Mouse (Mus musculus): ENCODE measurements around the gene Oas1e. TPM values are rescaled to one million over a fixed set of nuclear protein-coding genes. Genes with fewer than 3 reads are reported as not detected.
"Not testable (repeated sequence)": the region's sequence is repeated elsewhere in the genome, so short reads cannot be mapped to it uniquely, and the experiment has no call there.

Oas1e gene
- total RNA-seq (2021) = not detected
- long read RNA-seq, experiment 1 = 0 reads
- long read RNA-seq, experiment 2 = 0 reads

DNA sequence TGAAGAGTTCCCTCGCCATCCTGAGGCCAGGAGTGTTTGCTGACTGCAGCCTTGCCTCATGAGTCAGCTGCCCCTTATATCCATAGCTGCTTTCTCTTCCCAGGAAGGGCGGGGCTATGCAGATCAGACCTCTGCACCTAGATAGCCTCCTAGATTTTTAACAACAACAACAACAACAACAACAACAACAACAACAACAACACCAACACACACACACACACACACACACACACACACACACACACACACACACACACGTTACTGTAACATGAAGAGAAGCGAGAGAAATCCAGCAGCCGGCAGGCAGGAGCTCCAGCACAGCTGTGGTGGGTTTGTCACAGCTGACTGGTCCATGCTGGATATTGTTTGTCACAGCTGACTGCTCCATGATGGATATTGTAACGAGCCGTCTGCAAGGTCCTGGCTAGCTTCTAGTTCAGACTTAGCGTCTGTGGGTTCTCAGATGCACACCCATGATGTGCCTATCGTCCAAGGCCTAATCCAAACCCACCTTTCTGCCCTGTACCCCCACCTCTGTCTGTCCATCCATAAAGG lies at the start of gene Oas1e:
Gene Oas1e (minus strand): TSS at position 51 of the 555 bp plus-strand sequence.
- DNase-seq (ENCODE audit: low spot score in 2 of 2) = not testable (repeated sequence)

- peak in 1 of 2 experiments; percentile 3 for DNase-seq (ENCODE audit: low spot score in 2 of 2)
Observed at GRCm38 (mm10) chr5:120844713-120845112, 49.4 kb upstream of the Oas1e start.

DNA sequence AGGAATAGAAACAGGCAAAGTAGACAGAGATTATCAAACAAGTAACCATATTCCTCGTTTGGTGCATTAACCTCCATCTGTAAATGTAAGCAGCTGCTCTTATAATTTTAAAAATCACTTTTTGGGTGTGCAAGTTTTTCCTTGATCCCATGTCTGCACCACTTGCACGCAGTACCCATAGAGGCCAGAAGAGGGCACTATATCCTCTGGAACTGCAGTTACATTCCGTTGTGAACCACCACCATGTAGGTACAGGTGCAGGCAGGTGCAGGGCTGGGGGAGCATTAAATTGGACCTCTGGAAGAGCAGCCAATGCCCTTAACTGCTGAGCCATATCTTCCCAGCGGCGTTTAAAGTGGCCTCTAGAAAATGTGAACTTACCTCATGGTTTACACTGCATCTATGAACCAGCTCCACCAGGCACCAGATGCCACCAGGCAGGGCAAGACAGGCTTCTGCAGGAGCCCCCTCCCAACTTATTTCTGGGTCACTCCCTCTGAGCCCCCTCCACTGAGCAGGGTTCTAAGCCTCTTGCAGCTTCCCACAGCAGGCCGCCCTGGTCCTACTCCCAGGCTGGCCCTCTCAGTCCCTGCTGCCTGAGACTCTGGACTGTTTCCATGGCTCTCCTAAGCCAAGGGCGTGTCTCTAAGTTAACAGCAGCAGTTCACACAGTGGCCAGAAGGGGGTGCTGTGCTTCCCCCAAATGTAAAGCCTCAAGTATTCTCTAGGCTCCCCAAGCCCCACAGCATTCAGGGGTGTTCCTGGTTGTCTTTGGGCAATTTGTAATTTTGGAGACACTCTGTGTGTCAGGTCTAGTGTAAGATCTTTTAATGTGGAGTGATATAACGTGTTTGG lies 41.6 kb upstream of the Oas1e start:
- DNase-seq (ENCODE audit: low spot score in 2 of 2) = peak; percentile 26 to 62

DNA sequence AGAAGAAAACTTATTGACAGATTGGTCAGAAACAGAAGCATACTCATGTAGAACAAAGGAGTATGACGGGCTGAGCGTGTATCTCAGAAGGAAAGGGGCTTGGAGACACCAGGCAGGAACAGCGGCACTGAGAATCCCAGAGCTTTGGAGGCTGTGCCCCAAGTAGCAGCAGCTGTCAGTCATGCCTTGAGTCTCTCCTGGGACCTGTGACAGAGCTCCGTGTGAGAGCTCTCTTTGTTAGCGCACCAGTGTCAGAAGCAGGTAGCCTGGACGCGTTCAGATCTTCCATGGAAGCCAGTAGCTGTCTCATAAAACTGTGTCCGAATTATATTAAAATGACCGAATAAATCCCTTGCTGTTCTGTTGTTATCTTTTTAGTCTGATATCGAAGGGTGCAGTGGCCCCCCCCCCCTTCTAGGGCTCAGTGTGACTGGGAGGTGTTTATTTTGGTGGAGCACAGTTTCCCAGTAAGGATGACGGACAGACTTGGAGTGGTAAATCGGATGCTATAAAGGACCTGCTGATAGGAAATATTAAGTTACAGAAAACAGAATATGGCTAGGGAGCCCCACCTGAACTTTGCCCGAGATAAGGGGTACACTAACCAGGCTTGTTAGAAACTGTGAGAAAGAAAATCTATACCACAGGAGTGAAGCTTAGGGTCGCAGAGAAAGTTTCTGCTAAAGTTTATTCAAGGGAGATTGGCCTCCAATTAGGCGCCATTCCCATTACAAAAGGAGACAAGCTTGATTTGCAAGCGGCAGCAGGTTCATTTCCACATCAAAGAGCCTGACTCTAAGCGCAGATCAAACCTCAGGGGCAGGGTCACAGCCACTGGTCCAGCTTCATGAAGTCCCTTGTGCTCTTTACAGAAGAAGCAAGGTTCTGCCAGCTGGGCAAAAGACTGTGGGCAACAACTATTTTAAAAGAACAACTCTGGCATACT lies 38.3 kb upstream of the Oas1e start:
- DNase-seq (ENCODE audit: low spot score in 2 of 2) = no peak

- no peak for DNase-seq (ENCODE audit: low spot score in 2 of 2)
Observed at GRCm38 (mm10) chr5:120831031-120831430, 35.7 kb upstream of the Oas1e start.

DNA sequence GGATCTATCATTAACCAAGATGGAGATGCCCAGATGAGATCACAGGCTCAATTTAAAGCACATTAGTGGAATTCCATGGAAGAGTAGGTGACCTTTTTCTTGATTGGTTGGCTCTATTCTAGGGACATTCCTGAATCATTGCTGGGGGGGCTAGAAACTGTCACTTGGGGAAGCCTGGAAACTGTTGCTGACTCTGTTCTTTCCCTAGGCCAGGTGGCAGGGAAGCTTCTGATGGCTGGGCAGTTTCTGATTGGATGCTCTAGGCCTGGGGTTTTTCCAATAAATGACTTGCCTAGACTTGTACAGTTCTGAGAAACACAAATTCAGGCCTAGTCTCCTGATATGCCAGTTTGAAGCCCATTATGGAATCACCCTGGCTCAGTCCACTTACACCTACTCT lies 23.7 kb upstream of the Oas1e start:
- DNase-seq (ENCODE audit: low spot score in 2 of 2) = no peak

DNA sequence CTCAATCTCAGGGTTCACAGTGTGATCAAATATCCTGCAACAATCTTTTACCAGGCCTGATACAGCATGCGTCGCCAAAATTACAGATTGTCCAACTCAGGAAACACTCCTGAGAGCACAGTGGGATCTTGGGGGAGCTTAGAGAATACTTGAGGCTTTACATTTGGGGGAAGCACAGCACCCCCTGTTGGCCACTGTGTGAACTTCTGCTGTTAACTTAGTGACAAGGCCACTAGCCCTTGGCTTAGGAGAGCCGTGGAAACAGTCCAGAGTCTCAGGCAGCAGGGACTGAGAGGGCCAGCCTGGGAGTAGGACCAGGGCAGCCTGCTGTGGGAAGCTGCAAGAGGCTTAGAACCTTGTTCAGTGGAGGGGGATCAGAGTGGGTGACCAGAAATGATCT lies 20.6 kb upstream of the Oas1e start:
- peak in 1 of 2 experiments; percentile 7 for DNase-seq (ENCODE audit: low spot score in 2 of 2)

- no peak for DNase-seq (ENCODE audit: low spot score in 2 of 2)
Observed at GRCm38 (mm10) chr5:120813023-120813422, 17.7 kb upstream of the Oas1e start.

DNA sequence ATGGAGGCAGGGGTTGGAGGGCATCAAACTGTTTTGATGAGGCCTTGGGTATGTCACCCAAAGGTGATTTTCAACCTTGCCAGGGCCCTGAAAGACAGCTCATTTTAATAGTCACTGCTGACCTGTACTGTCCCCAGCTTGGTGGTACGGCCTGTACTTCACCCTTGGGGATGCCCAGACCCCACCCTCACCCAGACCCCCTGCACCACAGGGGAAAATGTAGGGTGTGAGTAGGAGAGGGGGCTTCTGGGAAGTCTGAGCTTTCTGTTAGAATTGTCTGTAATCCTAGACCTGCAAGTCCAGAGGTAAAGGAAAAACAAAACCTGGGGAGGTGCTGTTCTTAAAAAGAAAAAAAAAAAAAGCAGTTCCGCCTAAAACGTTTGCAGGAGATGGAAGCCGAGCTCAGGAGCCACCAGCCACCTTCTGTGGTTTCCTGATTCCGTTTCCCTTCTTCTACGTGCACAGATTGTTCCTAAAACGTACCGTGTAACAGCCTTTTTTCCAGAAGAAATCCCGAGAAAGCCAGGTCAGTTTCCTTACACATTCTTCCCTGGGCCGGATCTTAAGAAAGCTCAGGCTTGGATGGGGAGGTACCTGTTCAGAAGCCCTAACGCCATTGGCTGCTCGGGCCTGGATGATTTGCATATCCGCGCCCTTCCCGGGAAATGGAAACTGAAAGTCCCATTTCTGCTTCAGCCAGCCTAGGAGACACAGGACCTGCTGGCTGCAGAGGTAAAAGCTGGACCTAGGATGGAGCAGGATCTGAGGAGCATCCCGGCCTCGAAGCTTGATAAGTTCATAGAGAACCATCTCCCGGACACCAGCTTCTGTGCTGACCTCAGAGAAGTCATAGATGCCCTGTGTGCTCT lies 16.9 kb upstream of the Oas1e start, which contains the start of gene Oas1c:
Gene Oas1c (minus strand): TSS at position 564 of the 869 bp plus-strand sequence.
- peak; percentile 75 to 79 for DNase-seq (ENCODE audit: low spot score in 2 of 2)

DNA sequence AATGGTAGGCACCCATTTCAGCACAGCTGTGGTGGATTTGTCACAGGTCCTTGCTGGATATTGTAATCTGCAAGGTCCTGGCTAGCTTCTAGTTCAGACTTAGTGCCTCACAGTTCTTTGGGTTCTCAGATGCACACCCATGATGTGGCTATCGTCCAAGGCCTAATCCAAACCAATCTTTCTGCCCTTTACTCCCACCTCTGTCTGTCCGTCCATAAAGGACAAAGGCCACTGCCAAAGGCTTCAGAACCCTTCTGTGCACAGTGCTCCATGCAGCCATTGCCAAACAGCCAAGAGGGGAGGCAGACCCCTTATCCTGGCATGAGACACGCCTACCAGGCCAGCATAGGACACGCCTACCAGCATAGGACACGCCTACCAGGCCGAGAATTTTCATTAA lies 13.8 kb upstream of the Oas1e start:
- DNase-seq (ENCODE audit: low spot score in 2 of 2) = no peak

GRCm38 (mm10) chr5:120806458-120806857 lies 11.1 kb upstream of the Oas1e start:
- peak; percentile 34 for DNase-seq (ENCODE audit: low spot score in 2 of 2)

GRCm38 (mm10) chr5:120803596-120803995 lies 8.3 kb upstream of the Oas1e start:
- DNase-seq (ENCODE audit: low spot score in 2 of 2) = no peak

DNA sequence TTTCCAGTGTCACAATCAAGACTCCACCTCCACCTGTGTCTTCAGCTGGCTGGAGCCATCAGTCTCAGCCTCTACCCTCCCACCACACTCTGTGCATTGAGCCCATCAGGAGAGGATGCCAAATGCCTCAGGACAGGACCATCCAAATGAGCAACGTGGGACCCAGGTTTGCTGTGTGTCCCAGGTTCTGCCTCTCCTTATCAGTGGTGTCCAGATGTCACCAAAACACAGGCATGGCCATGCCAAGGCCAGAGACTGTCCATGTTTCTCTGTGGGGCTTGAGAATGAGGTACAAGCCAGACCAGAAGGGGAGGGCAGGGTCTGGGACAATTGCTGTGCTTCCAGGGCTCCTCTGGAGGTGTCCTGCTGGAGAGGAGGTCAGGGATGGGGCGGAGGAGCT lies 3.6 kb upstream of the Oas1e start:
- not testable (repeated sequence) for DNase-seq (ENCODE audit: low spot score in 2 of 2)

DNA sequence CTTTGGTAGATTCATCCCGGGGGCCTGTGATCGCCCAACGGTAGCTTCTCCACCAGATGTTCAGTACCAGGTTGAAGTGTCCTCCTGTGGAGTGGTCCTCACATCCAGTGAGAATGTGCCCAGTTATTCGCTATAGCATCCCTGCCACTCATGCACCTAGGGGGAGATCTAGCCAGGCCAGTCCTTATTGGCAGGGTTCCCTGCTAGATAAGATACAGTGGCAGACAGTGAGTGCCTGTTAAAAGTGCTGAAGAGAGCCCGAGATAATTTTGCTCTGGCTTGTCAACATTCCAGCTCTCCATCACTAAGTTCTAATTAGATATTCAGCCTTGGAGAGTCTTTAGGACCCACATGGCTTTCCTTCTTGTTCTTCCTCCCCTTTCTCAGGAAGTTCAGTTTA lies 2.8 kb upstream of the Oas1e start:
- DNase-seq (ENCODE audit: low spot score in 2 of 2) = not testable (repeated sequence)

- peak; percentile 26 to 57 for DNase-seq (ENCODE audit: low spot score in 2 of 2)
Observed at GRCm38 (mm10) chr5:120793043-120793442, 2.3 kb downstream of the Oas1e start.

DNA sequence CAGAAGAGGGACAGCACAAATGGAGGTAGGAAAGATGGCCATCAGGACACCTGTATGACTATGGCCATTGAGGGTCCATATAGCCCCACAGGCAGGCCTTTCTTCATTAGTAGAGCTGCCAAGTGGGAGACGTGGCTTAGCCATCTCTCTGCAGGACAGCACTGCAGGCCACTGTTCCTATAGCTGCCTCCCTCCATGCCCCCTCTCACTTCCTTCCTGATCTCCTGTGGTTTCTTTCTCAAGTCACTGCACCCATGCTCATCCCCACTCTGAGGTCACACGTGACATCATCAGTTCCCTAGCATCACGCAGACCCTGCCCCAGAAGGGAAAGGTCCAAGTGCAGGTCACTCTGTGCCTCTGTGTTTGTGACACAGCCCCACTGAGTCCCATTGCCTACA lies 8.3 kb downstream of the Oas1e start:
- DNase-seq (ENCODE audit: low spot score in 2 of 2) = no peak

DNA sequence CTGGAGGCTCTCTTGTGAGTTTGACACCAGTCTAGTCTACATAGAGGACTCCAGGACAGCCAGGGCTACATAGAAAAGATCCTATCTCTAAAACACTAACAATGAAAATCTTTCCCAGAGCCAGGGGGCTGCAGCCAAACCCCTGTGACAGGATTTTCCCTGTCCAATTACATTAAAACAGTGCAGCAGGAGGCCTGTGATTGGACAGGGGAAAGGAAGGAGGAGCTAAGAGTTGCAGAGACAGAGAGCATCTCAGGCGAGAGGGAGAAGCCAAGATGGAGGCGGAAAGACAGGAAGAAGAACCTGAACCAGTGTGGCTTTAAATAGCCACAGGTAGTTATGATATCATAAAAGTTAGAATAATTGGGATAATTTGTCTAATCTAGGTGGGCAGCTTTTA lies 12.9 kb downstream of the Oas1e start:
- DNase-seq (ENCODE audit: low spot score in 2 of 2) = no peak

DNA sequence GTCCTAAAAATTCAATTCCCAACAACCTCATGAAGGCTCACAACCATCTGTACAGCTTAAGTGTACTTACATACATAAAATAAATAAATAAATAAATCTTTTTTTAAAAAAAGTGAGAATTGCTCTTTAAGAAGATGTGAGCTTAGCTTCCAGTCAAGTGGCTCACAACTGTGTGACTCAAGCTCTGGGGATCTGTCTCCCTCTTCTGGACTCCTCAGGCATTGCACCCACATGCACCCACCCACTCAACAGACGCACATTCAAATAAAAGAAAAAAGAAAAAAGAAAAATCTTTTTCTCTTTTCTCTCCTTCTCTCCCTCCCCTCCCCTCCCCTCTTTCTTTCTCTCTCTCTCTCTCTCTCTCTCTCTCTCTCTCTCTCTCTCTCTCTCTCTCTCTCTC lies 13.7 kb downstream of the Oas1e start:
- DNase-seq (ENCODE audit: low spot score in 2 of 2) = no peak

DNA sequence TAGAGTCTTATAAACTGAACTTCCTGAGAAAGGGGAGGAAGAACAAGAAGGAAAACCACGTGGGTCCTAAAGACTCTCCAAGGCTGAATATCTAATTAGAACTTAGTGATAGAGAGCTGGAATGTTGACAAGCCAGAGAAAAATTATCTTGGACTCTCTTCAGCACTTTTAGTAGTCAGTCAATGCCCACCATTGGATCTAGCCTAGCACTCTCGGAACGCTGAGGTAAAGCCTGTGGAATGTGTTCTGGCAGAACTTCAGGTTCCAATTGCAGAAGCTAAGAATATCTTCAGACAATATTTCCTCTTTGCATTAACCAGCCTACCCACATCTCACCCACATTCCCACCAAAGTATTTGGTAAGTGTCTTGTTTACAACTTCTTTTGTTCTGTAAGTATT lies 15.4 kb downstream of the Oas1e start:
- no peak for DNase-seq (ENCODE audit: low spot score in 2 of 2)

DNA sequence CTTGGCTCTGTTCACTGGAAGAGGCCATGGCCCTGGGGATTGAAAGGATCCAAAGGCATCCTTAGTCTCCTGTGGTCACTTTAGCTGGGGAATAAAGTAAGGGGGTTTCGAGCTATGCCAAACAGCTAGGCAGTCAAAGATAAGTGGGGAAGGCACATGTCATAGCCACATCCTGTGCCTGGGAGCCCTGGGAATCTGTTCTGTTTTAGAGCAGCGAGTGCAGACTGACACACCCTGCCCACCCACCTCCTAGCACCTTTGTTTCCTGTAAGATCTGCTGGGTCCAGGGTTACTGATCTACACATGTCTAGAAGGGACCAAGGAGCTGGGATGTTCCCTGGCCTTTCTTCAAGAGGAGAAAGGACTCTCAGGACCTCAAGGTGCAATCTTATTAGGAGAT lies 16.4 kb downstream of the Oas1e start:
- DNase-seq (ENCODE audit: low spot score in 2 of 2) = no peak
